Mouse (Mus musculus) heart, postnatal 0 days (tissue): ENCODE measurements around the gene Ubiad1.

Source experiments
- CTCF ChIP-seq: IDR thresholded peaks from 2 replicates; pipeline ENCODE4 v1.5.1; 2016; ENCODE audit warnings: antibody characterized with exemption, control low read depth, low read depth
- EP300 ChIP-seq: IDR thresholded peaks from 2 replicates; pipeline ENCODE4 v1.6.1; 2016; ENCODE audit warnings: antibody characterized with exemption, low read depth

GRCm38 (mm10) chr4:148448179-148448852 is 3.7 kb upstream of the Ubiad1 start, which contains the start of gene Mtor:
- TF ChIP-seq EP300 (no peak), CTCF (no peak)
